Mouse (Mus musculus): Measurements from ENCODE around the gene Bhmt. TPM values are rescaled to one million over a fixed set of nuclear protein-coding genes. Genes with fewer than 3 reads are reported as not detected.
"Not testable (repeated sequence)": the region's sequence is repeated elsewhere in the genome, so short reads cannot be mapped to it uniquely, and the experiment has no call there.

Bhmt gene
- polyA plus RNA-seq, 1 experiment from 2014 or later: 1.1 TPM

DNA sequence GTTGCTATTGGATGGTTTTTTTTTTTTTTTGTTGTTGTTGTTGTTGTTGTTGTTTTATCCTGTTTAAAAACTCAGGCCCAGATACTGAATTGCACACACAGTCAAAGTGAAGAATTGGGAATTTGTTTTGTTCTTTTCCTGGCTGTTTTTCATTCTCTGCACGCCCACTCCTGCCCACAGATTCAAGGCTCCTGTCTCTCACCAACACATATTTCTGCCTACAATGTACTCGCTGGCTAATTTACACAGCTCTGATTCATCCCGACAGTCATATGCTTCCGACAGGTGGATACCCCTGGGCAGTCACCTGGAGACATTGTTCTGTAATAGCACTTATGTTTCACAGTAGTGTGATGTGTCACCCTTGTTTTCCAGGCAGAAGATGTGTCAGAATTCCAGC lies 33.1 kb downstream of the Bhmt start:
- Histone ChIP-seq H3K27ac (replicated peaks) (no peak overlapping the region), H3K9me3 (no peaks in the 10 kb centered on the region), H3K4me3 (no peak overlapping the region), H3K36me3 (no peaks in the 10 kb centered on the region), H3K4me2 (no peak overlapping the region), H3K9ac (no peak overlapping the region), H3K27me3 (no peaks in the 10 kb centered on the region), H3K4me1 (replicated peaks) (peaks cover 2% of the 10 kb centered on the region; the same call in 1 of the 2 replicates)
- WGBS: 83% methylated on average over 4 of the region's 4 CpGs
- no peak for ATAC-seq (ENCODE audit: low FRiP score, low read depth)

DNA sequence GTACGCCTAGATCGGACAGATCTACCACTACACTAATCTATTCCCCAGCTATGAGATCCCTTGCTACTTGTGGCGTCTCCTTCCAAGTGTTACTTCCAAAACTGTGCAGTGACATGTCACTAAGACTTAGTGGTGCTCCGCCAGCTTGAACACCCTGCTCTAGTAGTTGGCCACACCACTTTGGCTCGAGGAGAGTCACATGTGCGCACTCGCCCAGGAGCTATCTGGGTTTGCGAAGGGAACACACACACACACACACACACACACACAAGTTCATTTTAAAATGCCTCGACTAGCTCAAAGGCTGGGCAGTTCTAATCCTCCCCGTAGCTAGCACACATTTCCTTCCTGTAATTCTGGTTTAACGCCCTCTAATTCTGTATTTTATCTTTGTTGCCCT lies 36.2 kb downstream of the Bhmt start:
- Histone ChIP-seq H3K36me3 (no peaks in the 10 kb centered on the region), H3K4me2 (no peak overlapping the region), H3K4me1 (replicated peaks) (peaks cover 2% of the 10 kb centered on the region; the same call in 1 of the 2 replicates), H3K9me3 (no peaks in the 10 kb centered on the region), H3K4me3 (no peak overlapping the region), H3K9ac (no peak overlapping the region), H3K27ac (replicated peaks) (no peak overlapping the region), H3K27me3 (no peaks in the 10 kb centered on the region)
- ATAC-seq (ENCODE audit: low FRiP score, low read depth): no peak
- 87% methylated on average over 11 of the region's 11 CpGs for WGBS

DNA sequence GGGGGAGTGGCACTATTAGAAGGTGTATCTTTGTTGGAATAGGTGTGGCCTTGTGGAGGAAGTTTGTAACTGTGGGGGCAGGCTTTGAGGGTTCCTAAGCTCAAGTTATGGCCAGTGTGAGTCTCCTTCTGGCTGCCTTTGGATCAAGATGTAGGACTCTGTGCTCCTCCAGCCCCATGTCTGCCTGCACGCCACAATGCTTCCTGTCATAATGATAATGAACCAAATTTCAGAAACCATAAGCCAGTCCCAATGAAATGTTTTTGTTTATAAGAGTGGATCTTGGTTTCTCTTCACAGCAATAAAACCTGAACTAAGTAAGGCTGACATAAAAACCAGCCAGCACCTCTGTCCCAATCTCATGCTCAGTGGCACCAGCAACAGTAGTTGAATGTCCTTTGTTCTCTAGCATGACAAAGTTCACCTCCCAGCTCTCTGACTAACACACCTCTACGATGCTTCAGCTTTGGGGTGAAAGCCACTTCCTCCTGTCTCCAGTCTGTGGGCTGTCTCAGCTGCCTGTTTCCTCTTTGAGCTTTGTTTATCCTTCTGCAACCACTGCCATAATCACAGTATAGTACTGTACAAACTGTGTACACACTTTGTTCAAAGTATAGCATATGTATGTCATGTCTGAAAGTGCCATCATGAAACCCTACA lies 44.6 kb downstream of the Bhmt start:
- H3K4me1 ChIP-seq (replicated peaks): no peaks in the 10 kb centered on the region
- no peak overlapping the region for H3K27ac ChIP-seq (replicated peaks)
- ATAC-seq (ENCODE audit: low FRiP score, low read depth): no peak
- no peak overlapping the region for H3K4me3 ChIP-seq
- no peaks in the 10 kb centered on the region for H3K36me3 ChIP-seq
- no peaks in the 10 kb centered on the region for H3K27me3 ChIP-seq
- H3K4me2 ChIP-seq: no peak overlapping the region
- H3K9ac ChIP-seq: no peak overlapping the region
- 91% methylated on average over 2 of the region's 2 CpGs for WGBS
- no peaks in the 10 kb centered on the region for H3K9me3 ChIP-seq

DNA sequence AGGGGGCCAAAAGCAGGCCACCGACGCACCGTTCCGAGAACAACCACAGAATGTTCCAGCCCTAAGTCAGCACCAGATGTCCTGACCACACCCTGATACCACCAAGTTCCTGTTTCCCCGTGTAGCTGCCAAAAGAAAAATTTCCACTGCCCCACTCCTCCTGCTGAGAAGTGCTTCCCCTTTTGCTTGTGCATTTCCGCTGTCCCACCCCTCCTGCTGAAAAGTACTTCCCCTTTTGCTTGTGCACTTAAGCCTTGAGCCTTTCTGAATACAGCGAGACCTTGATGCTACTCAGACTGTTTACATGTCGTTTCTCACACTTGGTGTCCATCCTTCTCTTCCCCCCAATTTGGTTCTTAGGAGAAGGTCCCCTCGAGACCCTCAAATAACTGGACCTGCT lies 55.2 kb downstream of the Bhmt start:
- H3K4me2 ChIP-seq; H3K9me3 ChIP-seq; H3K36me3 ChIP-seq; H3K9ac ChIP-seq; ATAC-seq (ENCODE audit: low FRiP score, low read depth); H3K27ac ChIP-seq (replicated peaks); H3K4me3 ChIP-seq; H3K4me1 ChIP-seq (replicated peaks); H3K27me3 ChIP-seq: not testable (repeated sequence)
- 91% methylated on average over 9 of the region's 9 CpGs for WGBS

DNA sequence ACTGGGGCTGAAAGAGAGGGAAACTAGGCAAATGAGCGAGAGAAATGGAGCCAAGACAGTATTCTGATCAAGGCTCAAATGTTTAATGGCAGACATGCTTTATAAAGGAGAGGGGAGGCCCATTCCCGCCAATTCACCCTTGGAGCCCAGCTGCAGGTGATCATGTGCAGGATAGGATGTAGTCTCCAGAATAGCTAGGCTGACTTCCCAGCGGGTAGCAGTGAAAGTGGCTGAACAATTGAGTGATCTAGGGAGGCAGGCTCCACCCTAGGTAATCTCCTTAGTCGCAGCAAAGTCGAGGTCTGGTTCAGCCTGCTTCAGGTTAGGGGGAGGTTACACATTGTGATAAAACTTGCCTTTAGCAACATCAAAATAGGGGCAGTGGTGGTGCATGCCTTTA lies 57.3 kb downstream of the Bhmt start:
- H3K36me3 ChIP-seq: no peaks in the 10 kb centered on the region
- no peak overlapping the region for H3K27ac ChIP-seq (replicated peaks)
- no peak overlapping the region for H3K4me3 ChIP-seq
- ATAC-seq (ENCODE audit: low FRiP score, low read depth): no peak
- H3K27me3 ChIP-seq: no peaks in the 10 kb centered on the region
- 90% methylated on average over 5 of the region's 5 CpGs for WGBS
- H3K9ac ChIP-seq: no peak overlapping the region
- H3K4me2 ChIP-seq: no peak overlapping the region
- H3K4me1 ChIP-seq (replicated peaks): no peaks in the 10 kb centered on the region
- no peaks in the 10 kb centered on the region for H3K9me3 ChIP-seq

DNA sequence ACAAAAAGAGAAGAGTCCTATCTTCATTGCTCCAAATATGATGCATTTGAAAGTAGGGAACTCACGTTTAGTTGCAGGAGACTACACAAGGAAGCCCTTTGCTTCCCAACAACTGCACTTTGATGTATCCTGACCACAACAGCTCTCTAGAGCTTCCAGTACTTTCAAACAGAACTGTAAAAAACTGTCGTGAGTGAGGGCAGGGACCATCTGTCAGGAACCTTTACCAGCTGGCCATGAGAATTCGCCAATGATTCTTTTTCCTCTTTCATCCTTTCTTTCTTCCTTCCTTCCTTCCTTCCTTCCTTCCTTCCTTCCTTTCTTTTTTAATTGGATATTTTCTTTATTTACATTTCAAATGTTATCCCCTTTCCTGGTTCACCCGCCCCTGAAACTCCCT lies 68.1 kb downstream of the Bhmt start:
- Histone ChIP-seq H3K4me3 (no peak overlapping the region), H3K36me3 (no peaks in the 10 kb centered on the region), H3K27ac (replicated peaks) (no peak overlapping the region), H3K27me3 (no peaks in the 10 kb centered on the region), H3K4me1 (replicated peaks) (no peaks in the 10 kb centered on the region), H3K9ac (no peak overlapping the region), H3K9me3 (no peaks in the 10 kb centered on the region), H3K4me2 (no peak overlapping the region)
- WGBS: 75% methylated on average over 4 of the region's 4 CpGs
- ATAC-seq (ENCODE audit: low FRiP score, low read depth): no peak

Other genes with a start within 250 kb of the Bhmt start
- gene Jmy, start 138.2 kb downstream of the Bhmt start, polyA plus RNA-seq (2015; fragmentation: Nextera tagmentation; extraction: Ambion mirVana): 5.7 and 9.1 TPM in 2 replicates
- 0.09 and 0.10 TPM in 2 replicates for gene Bhmt2, start 36.3 kb upstream of the Bhmt start, polyA plus RNA-seq (2015; fragmentation: Nextera tagmentation; extraction: Ambion mirVana)
- 0.30 and 0.31 TPM in 2 replicates for gene Dmgdh, start 36.5 kb upstream of the Bhmt start, polyA plus RNA-seq (2015; fragmentation: Nextera tagmentation; extraction: Ambion mirVana)
- gene Arsb, start 133.7 kb upstream of the Bhmt start, polyA plus RNA-seq (2015; fragmentation: Nextera tagmentation; extraction: Ambion mirVana): 10.7 and 11.0 TPM in 2 replicates

All from hindbrain, embryonic 15.5 days (tissue).